Mouse (Mus musculus) neural tube, embryonic 12.5 days (tissue): Measurements from ENCODE around the gene Mrrf. TPM values are rescaled to one million over a fixed set of nuclear protein-coding genes. Genes with fewer than 3 reads are reported as not detected.

Source experiments
- ATAC-seq: fragments of 200-750 bp; cut with Nextera tagmentation; 2 replicates; pipeline ENCODE4 v1.8.0; 2017; ENCODE audit warnings: low read depth, mild to moderate bottlenecking, moderate TSS enrichment, moderate library complexity; ENCODE audit not compliant: low FRiP score
- H3K27ac ChIP-seq: fragments of 300-500 bp; sonication (generic); 2 replicates; pipeline ENCODE4 v1.5.1; 2016
- H3K27me3 ChIP-seq: fragments of 300-500 bp; sonication (generic); replicated peaks from 2 replicates; pipeline ENCODE4 v1.6.1; 2016; ENCODE audit warnings: mild to moderate bottlenecking
- H3K36me3 ChIP-seq: fragments of 300-500 bp; sonication (generic); 2 replicates; pipeline ENCODE4 v1.6.1; 2016; ENCODE audit warnings: mild to moderate bottlenecking
- H3K4me1 ChIP-seq: fragments of 300-500 bp; sonication (generic); 2 replicates; pipeline ENCODE4 v1.6.1; 2016
- H3K4me2 ChIP-seq: fragments of 300-500 bp; sonication (generic); replicated peaks from 2 replicates; pipeline ENCODE4 v1.6.1; 2016; ENCODE audit warnings: mild to moderate bottlenecking
- H3K4me3 ChIP-seq: fragments of 300-500 bp; sonication (generic); 2 replicates; pipeline ENCODE4 v1.5.1; 2016
- H3K9ac ChIP-seq: fragments of 300-500 bp; sonication (generic); 2 replicates; pipeline ENCODE4 v1.6.1; 2016; ENCODE audit warnings: mild to moderate bottlenecking
- H3K9me3 ChIP-seq: fragments of 300-500 bp; sonication (generic); 2 replicates; pipeline ENCODE4 v1.6.1; 2016; ENCODE audit warnings: mild to moderate bottlenecking
- WGBS: fragments of 180-500 bp; shearing (Covaris S2); methylation state at CpG from one replicate; pipeline ENCODE4 v1.1.7; 2016; 5-methylcytosine and 5-hydroxymethylcytosine counted together
- polyA plus RNA-seq: library from polyadenylated mRNA; unstranded; fragments of >200 nt; fragmentation: Nextera tagmentation; extraction: Ambion mirVana; gene quantifications from 2 replicates; pipeline ENCODE4 v1.2.1, GENCODE M21; 2016

Mrrf gene
- polyA plus RNA-seq, 1 experiment from 2014 or later = 23.1 TPM

GRCm38 (mm10) chr2:36103069-36103554 is 33.1 kb upstream of the Mrrf start:
- no peak overlapping the region for H3K9ac ChIP-seq
- no peaks in the 10 kb centered on the region for H3K9me3 ChIP-seq
- no peak overlapping the region for H3K27ac ChIP-seq
- no peak for ATAC-seq
- H3K27me3 ChIP-seq = peaks cover 99% of the 10 kb centered on the region
- H3K4me3 ChIP-seq = no peak overlapping the region
- H3K4me2 ChIP-seq = peak overlapping the region; percentile 59
- peaks cover 37% of the 10 kb centered on the region for H3K4me1 ChIP-seq
- H3K36me3 ChIP-seq = no peaks in the 10 kb centered on the region
- 1% methylated on average over 21 of the region's 21 CpGs for WGBS

- Histone ChIP-seq H3K27ac (no peak overlapping the region), H3K36me3 (no peaks in the 10 kb centered on the region), H3K27me3 (peaks cover 99% of the 10 kb centered on the region), H3K9me3 (no peaks in the 10 kb centered on the region), H3K4me2 (peak overlapping the region; percentile 59), H3K4me3 (peak overlapping the region; percentile 22), H3K4me1 (peaks cover 37% of the 10 kb centered on the region), H3K9ac (no peak overlapping the region)
- WGBS = under 1% methylated on average over 38 of the region's 38 CpGs
- ATAC-seq = no peak
Observed at GRCm38 (mm10) chr2:36103555-36104367, 32.4 kb upstream of the Mrrf start.

GRCm38 (mm10) chr2:36104436-36104955 is 31.7 kb upstream of the Mrrf start:
- no peaks in the 10 kb centered on the region for H3K36me3 ChIP-seq
- H3K4me1 ChIP-seq = peaks cover 37% of the 10 kb centered on the region
- H3K4me3 ChIP-seq = peak overlapping the region; percentile 35
- no peaks in the 10 kb centered on the region for H3K9me3 ChIP-seq
- 0 out of 2 replicates have a peak overlapping the region, but pooled peaks have one; percentile 19 for H3K9ac ChIP-seq
- peaks cover 98% of the 10 kb centered on the region for H3K27me3 ChIP-seq
- peak overlapping the region; percentile 59 for H3K4me2 ChIP-seq
- WGBS = under 1% methylated on average over 32 of the region's 32 CpGs
- no peak overlapping the region for H3K27ac ChIP-seq
- no peak for ATAC-seq

GRCm38 (mm10) chr2:36104956-36105741 is 31.0 kb upstream of the Mrrf start, which contains the start of gene Lhx6:
Gene Lhx6, minus strand, starts transcription at chr2:36105408.
- Histone ChIP-seq H3K36me3 (no peaks in the 10 kb centered on the region), H3K4me1 (peaks cover 37% of the 10 kb centered on the region), H3K9ac (0 out of 2 replicates have a peak within 1 kb of the TSS, but pooled peaks have one; percentile 19), H3K27ac (no peak within 1 kb of the TSS), H3K27me3 (peaks cover 96% of the 10 kb centered on the region), H3K4me2 (peak within 1 kb of the TSS; percentile 59), H3K9me3 (no peaks in the 10 kb centered on the region), H3K4me3 (peak within 1 kb of the TSS; percentile 35)
- ATAC-seq = no peak
- WGBS = under 1% methylated on average over 58 of the region's 58 CpGs

- Histone ChIP-seq H3K27ac (no peak overlapping the region), H3K4me2 (no peak overlapping the region), H3K4me3 (no peak overlapping the region), H3K9me3 (no peaks in the 10 kb centered on the region), H3K9ac (no peak overlapping the region), H3K4me1 (peaks cover 18% of the 10 kb centered on the region), H3K27me3 (peaks cover 73% of the 10 kb centered on the region), H3K36me3 (no peaks in the 10 kb centered on the region)
- no peak for ATAC-seq
- WGBS = 6% methylated on average over 7 of the region's 7 CpGs
Observed at GRCm38 (mm10) chr2:36108615-36109014, 27.6 kb upstream of the Mrrf start.

- Histone ChIP-seq H3K4me1 (no peaks in the 10 kb centered on the region), H3K9me3 (no peaks in the 10 kb centered on the region), H3K4me2 (no peak overlapping the region), H3K4me3 (no peak overlapping the region), H3K9ac (no peak overlapping the region), H3K27ac (no peak overlapping the region), H3K36me3 (peaks cover 19% of the 10 kb centered on the region), H3K27me3 (peaks cover 34% of the 10 kb centered on the region)
- no peak for ATAC-seq
- 75% methylated on average over 3 of the region's 3 CpGs for WGBS
Observed at GRCm38 (mm10) chr2:36112632-36113031, 23.6 kb upstream of the Mrrf start.

GRCm38 (mm10) chr2:36126795-36127429 is 9.3 kb upstream of the Mrrf start:
- Histone ChIP-seq H3K27ac (no peak overlapping the region), H3K27me3 (no peaks in the 10 kb centered on the region), H3K4me2 (no peak overlapping the region), H3K9ac (no peak overlapping the region), H3K4me1 (no peaks in the 10 kb centered on the region), H3K36me3 (peaks cover 70% of the 10 kb centered on the region), H3K9me3 (no peaks in the 10 kb centered on the region), H3K4me3 (no peak overlapping the region)
- 96% methylated on average over 9 of the region's 9 CpGs for WGBS
- ATAC-seq = no peak

- no peak overlapping the region for H3K27ac ChIP-seq
- no peaks in the 10 kb centered on the region for H3K9me3 ChIP-seq
- ATAC-seq = no peak
- H3K4me3 ChIP-seq = no peak overlapping the region
- H3K36me3 ChIP-seq = peaks cover 68% of the 10 kb centered on the region
- no peaks in the 10 kb centered on the region for H3K4me1 ChIP-seq
- H3K4me2 ChIP-seq = no peak overlapping the region
- 75% methylated on average over 4 of the region's 4 CpGs for WGBS
- H3K9ac ChIP-seq = no peak overlapping the region
- H3K27me3 ChIP-seq = no peaks in the 10 kb centered on the region
Observed at GRCm38 (mm10) chr2:36127973-36128372, 8.2 kb upstream of the Mrrf start.

GRCm38 (mm10) chr2:36129051-36129450 is 7.1 kb upstream of the Mrrf start:
- no peak overlapping the region for H3K27ac ChIP-seq
- no peak overlapping the region for H3K4me2 ChIP-seq
- H3K9ac ChIP-seq = no peak overlapping the region
- H3K4me1 ChIP-seq = no peaks in the 10 kb centered on the region
- H3K27me3 ChIP-seq = no peaks in the 10 kb centered on the region
- H3K9me3 ChIP-seq = no peaks in the 10 kb centered on the region
- no peak for ATAC-seq
- H3K4me3 ChIP-seq = no peak overlapping the region
- 83% methylated on average over 3 of the region's 3 CpGs for WGBS
- H3K36me3 ChIP-seq = peaks cover 68% of the 10 kb centered on the region

GRCm38 (mm10) chr2:36135887-36136286 is 302 bp upstream of the Mrrf start:
- 2% methylated on average over 4 of the region's 4 CpGs for WGBS
- Histone ChIP-seq H3K27ac (no peak overlapping the region), H3K9me3 (no peaks in the 10 kb centered on the region), H3K4me2 (peak overlapping the region; percentile 79), H3K27me3 (no peaks in the 10 kb centered on the region), H3K4me3 (peak overlapping the region; percentile 77), H3K4me1 (peaks cover 12% of the 10 kb centered on the region; the same call in 1 of the 2 replicates), H3K9ac (peak overlapping the region; percentile 76), H3K36me3 (peaks cover 31% of the 10 kb centered on the region)
- ATAC-seq = no peak

- Histone ChIP-seq H3K9me3 (no peaks in the 10 kb centered on the region), H3K4me2 (no peak overlapping the region), H3K27me3 (no peaks in the 10 kb centered on the region), H3K27ac (no peak overlapping the region), H3K36me3 (peaks cover 20% of the 10 kb centered on the region), H3K9ac (no peak overlapping the region), H3K4me3 (no peak overlapping the region), H3K4me1 (peaks cover 12% of the 10 kb centered on the region; the same call in 1 of the 2 replicates)
- no peak for ATAC-seq
- 77% methylated on average over 2 of the region's 2 CpGs for WGBS
Observed at GRCm38 (mm10) chr2:36139096-36139495, 2.9 kb downstream of the Mrrf start.
